Mouse (Mus musculus) ovary, postnatal 14 days (tissue): Measurements from ENCODE around the gene Arpp19.
A peak's percentile ranks its signal among the peaks of the same experiment; 100 is the strongest.

ENCODE experiments used
- DNase-seq: peaks from one replicate; pipeline ENCODE4 v3.0.0; 2022; ENCODE audit warnings: low spot score

Gene Arpp19

DNA sequence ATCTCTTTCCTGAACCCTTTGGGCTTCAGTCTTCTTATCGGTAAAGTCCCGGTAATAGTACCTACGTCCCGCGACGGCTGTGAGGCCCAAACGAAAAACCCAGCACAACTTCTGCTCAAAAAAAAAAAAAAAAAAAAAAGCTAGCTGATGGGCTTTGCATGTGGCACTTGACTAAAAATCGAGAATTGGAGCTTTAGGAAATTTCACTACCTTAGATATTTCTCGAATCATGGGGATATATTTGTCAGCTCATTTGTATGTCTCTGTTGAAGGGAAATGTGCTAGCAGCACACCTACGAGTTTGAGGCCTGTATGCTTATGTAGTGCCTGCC lies 909 bp downstream of the Arpp19 start:
- no peak for DNase-seq

GRCm38 (mm10) chr9:75040566-75040965 lies 3.2 kb downstream of the Arpp19 start:
- no peak for DNase-seq

DNA sequence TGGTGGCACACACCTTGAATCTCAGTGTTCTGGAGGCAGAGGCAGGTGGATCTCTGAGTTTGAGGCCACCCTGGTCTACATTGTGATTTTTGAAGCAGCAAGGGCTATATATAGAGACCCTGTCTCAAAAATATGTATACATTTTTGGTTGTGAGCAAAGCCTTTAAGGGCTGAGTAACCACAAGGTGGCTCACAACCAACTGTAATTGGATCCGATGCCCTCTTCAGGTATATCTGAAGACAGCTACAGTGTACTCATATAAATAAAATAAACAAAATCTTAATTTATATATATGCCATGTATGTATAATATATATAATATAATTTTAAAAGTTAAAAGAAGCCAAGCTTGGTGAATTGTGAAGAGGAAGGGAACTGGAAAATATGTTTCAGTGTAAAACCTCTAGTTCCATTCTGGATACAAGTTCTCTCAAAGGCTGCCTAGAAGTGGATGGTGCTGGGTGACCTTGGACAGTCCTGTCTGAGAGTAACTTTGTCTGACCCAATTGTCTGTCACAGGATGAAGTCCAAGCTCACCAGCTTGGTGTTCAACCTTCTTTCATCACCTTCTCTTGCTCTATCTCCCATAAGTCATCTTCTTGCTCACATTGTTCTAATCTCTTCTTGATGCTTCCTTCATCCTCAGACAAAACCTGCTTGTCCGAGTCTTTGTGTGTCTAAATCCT lies 4.6 kb downstream of the Arpp19 start:
- DNase-seq: no peak

- no peak for DNase-seq
Measured at GRCm38 (mm10) chr9:75043191-75043590, 5.8 kb downstream of the Arpp19 start.

DNA sequence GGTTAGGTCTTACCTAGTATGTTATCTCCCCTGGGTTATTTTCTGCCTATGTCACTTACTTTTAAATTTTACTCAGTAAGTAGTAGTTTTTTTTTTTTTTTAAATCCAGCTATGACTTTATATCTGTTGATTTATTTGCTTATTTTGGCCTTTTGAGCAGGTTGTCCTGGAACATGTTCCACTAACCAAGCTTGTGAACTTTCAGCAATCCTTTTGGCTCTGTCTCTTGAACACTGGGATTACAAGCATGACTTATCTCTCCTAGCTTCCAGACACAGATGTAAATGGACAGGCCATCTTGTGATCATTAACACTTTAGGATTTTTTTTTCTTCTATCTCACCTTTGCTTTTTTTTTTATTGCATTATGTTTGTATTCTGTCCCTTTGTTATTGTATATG lies 9.7 kb downstream of the Arpp19 start:
- DNase-seq: no peak

DNA sequence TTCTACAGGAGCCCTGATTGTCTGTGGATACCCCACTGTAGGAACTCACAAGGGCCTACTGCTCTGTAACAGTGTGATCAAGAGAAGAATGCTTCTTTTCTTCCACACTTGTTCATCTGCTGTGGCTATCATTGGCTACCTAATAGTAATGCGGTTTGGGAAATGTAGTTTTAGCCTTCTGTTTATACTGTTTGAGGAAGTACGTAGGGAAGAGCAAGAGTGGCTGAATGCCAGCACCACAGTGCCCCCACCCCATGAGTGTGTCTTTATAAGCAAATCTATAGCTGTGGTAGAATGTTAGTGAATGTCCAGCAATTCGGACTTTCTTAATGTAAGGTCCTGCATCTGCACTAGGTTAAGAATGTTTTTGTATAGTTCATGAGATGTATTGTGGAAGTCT lies 11.7 kb downstream of the Arpp19 start:
- no peak for DNase-seq

GRCm38 (mm10) chr9:75050003-75050402 lies 12.6 kb downstream of the Arpp19 start:
- peak; percentile 44 for DNase-seq

- DNase-seq: no peak
Measured at GRCm38 (mm10) chr9:75051841-75052240, 14.4 kb downstream of the Arpp19 start.

GRCm38 (mm10) chr9:75055046-75055445 lies 17.6 kb downstream of the Arpp19 start:
- no peak for DNase-seq

GRCm38 (mm10) chr9:75064678-75065331 lies 27.4 kb downstream of the Arpp19 start:
- DNase-seq: no peak

GRCm38 (mm10) chr9:75070457-75071028 lies 33.1 kb downstream of the Arpp19 start, which contains the start of gene Myo5a:
Gene Myo5a, plus strand, starts transcription at chr9:75071015.
- no peak for DNase-seq

DNA sequence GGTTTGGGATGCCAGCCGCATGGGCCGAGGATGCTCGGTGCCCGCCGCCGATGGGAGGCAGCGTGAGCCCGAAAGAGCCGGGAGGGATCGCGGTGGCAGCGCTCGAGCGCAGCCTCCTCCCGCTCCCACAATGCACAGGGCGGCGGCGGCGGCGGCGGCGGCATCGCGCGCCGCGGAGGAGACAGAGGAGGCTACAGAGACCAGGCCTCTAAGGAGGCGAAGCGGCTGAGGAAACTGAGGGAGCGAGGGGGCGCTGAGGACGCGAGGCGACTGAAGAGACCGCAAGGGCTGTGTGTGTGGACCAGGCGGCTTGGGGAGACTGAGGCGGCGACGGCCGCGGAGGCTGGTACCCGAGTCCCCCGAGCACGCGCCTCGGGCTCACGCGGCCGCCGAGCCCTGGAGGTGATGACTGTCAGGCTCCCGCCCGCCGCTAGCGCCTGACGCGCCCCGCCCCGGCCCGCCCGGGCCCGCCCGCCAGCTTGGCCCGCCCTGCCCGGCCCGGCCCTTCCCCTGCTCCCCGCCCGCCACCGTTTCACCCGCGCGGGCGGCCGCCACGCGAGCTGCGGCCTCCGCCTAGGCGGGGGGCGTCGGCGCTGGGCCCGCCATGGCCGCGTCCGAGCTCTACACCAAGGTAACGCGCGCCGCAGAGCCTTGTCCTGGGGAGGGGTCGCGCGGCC lies 33.8 kb downstream of the Arpp19 start:
- peak; percentile 50 for DNase-seq

- DNase-seq: peak; percentile 23
Measured at GRCm38 (mm10) chr9:75071706-75072192, 34.3 kb downstream of the Arpp19 start.

- no peak for DNase-seq
Measured at GRCm38 (mm10) chr9:75072361-75072760, 34.9 kb downstream of the Arpp19 start.

GRCm38 (mm10) chr9:75077191-75077590 lies 39.8 kb downstream of the Arpp19 start:
- DNase-seq: no peak

- DNase-seq: no peak
Measured at GRCm38 (mm10) chr9:75085242-75085824, 47.9 kb downstream of the Arpp19 start.

DNA sequence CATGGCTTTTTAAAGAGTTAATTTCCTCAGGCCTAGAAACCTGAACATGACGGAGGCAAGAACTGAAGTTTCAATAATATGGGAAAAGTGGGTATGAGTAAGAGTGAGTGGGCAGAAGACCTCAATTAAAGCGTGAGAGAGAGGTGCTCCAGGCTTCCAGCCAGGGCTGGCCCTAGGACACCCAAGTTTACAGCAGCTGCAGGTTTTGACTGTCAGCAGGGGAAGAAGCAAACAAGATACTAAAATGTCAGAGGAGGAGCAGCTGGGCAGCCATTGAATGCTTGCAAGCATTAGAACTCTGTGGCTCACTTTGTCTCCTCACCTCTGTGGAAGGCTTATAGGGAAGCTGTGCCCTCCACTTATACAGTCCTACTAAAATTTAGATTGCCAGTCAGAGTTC lies 50.4 kb downstream of the Arpp19 start:
- no peak for DNase-seq

GRCm38 (mm10) chr9:75089285-75089684 lies 51.9 kb downstream of the Arpp19 start:
- DNase-seq: no peak

GRCm38 (mm10) chr9:75092134-75092533 lies 54.7 kb downstream of the Arpp19 start:
- no peak for DNase-seq

GRCm38 (mm10) chr9:75094762-75095161 lies 57.3 kb downstream of the Arpp19 start:
- no peak for DNase-seq

- DNase-seq: no peak
Measured at GRCm38 (mm10) chr9:75098937-75099336, 61.5 kb downstream of the Arpp19 start.

- no peak for DNase-seq
Measured at GRCm38 (mm10) chr9:75100157-75100781, 62.9 kb downstream of the Arpp19 start.
